Mouse (Mus musculus) thymus, postnatal 36 days (tissue): ENCODE measurements around the gene Cox17.
A peak's percentile ranks its signal among the peaks of the same experiment; 100 is the strongest.
"Not testable (repeated sequence)": the region's sequence is repeated elsewhere in the genome, so short reads cannot be mapped to it uniquely, and the experiment has no call there.

Source experiments
- DNase-seq, 2 experiments: peaks; one replicate each; pipeline ENCODE4 v3.0.0; 2022; ENCODE audit warnings: mixed read lengths in 2 of 2

The Cox17 gene

GRCm38 (mm10) chr16:38346529-38347325 is at the start of gene Cox17, which contains the start of gene Gm21987:
Cox17 (plus strand) TSS chr16:38346991.
Gm21987 (plus strand) TSS chr16:38347040.
- DNase-seq, result peak; percentile 87 to 91

GRCm38 (mm10) chr16:38298410-38298809 is 48.4 kb upstream of the Cox17 start:
- no peak for DNase-seq

GRCm38 (mm10) chr16:38302367-38302766 is 44.4 kb upstream of the Cox17 start:
- no peak for DNase-seq

- DNase-seq, result no peak
These were observed 42.2 kb upstream of the Cox17 start for GRCm38 (mm10) chr16:38304460-38305194.

GRCm38 (mm10) chr16:38306571-38307220 is 40.1 kb upstream of the Cox17 start:
- peak; percentile 8 to 9 for DNase-seq

GRCm38 (mm10) chr16:38307221-38307605 is 39.6 kb upstream of the Cox17 start:
- no peak for DNase-seq

- no peak for DNase-seq
These were observed 39.1 kb upstream of the Cox17 start for GRCm38 (mm10) chr16:38307651-38308050.

GRCm38 (mm10) chr16:38308195-38308594 is 38.6 kb upstream of the Cox17 start:
- no peak for DNase-seq

- no peak for DNase-seq
These were observed 28.3 kb upstream of the Cox17 start for GRCm38 (mm10) chr16:38318492-38318891.

- no peak for DNase-seq
These were observed 27.7 kb upstream of the Cox17 start for GRCm38 (mm10) chr16:38319087-38319486.

- peak; percentile 45 to 48 for DNase-seq
These were observed 25.3 kb upstream of the Cox17 start for GRCm38 (mm10) chr16:38321452-38321935.

- no peak for DNase-seq
These were observed 22.5 kb upstream of the Cox17 start for GRCm38 (mm10) chr16:38324311-38324710.

- DNase-seq, result no peak
These were observed 19.9 kb upstream of the Cox17 start for GRCm38 (mm10) chr16:38326778-38327397.

- no peak for DNase-seq
These were observed 17.5 kb upstream of the Cox17 start for GRCm38 (mm10) chr16:38329340-38329739.

- DNase-seq, result no peak
These were observed 12.4 kb upstream of the Cox17 start for GRCm38 (mm10) chr16:38334431-38334830.

GRCm38 (mm10) chr16:38338077-38338476 is 8.7 kb upstream of the Cox17 start:
- not testable (repeated sequence) for DNase-seq

GRCm38 (mm10) chr16:38341396-38342324 is 5.1 kb upstream of the Cox17 start, which contains the start of gene Maats1:
Maats1 (minus strand) TSS chr16:38342143.
- DNase-seq, result peak; percentile 44 to 52

- no peak for DNase-seq
These were observed 1.7 kb upstream of the Cox17 start for GRCm38 (mm10) chr16:38344941-38345725.

GRCm38 (mm10) chr16:38347588-38347987 is 797 bp downstream of the Cox17 start:
- no peak for DNase-seq

GRCm38 (mm10) chr16:38348217-38348761 is 1.5 kb downstream of the Cox17 start:
- no peak for DNase-seq
